Mouse (Mus musculus) right cerebral cortex, adult 2 months (tissue): Measurements from ENCODE around the gene Lrrc75a.

Source experiments
- DNase-seq, 2 experiments: peaks; one replicate each; pipeline ENCODE4 v3.0.0; 2021 to 2022; ENCODE audit warnings: low spot score in 2 of 2

The Lrrc75a gene

GRCm38 (mm10) chr11:62645337-62645675 lies 3.0 kb downstream of the Lrrc75a start:
- DNase-seq, result no peak

- no peak for DNase-seq
Measured at GRCm38 (mm10) chr11:62644602-62645336, 3.6 kb downstream of the Lrrc75a start.

- no peak for DNase-seq
Measured at GRCm38 (mm10) chr11:62643681-62644363, 4.5 kb downstream of the Lrrc75a start.

DNA sequence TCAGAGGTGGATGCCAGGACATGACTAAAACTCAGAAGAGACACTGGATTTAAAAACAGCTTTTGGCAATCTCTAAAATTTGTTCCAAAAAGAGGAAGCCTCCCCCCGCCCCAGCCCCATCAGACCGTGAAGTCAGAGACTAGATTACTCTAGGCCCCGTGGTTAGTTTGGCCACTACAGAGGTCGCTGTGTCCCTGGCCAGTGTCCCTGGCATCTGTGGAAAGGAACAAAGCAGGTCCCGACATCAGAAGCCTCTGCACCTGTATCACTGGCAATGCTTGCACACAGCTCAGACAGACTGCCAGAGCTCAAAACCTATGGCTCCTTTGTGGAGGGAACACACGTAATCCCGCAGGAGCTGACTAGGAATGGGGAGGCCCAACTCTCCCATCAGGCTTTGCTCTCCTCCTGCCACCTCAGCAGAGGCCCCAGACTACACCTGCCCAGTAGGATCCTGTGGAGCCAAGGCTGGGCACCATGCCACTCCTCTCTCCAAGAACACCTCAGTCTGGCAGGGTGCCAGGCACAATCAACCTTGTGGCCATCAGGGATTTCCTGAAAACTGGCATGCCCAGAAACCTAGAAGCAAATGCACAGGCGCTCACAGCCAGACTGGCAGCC lies 5.2 kb downstream of the Lrrc75a start:
- DNase-seq, result no peak

DNA sequence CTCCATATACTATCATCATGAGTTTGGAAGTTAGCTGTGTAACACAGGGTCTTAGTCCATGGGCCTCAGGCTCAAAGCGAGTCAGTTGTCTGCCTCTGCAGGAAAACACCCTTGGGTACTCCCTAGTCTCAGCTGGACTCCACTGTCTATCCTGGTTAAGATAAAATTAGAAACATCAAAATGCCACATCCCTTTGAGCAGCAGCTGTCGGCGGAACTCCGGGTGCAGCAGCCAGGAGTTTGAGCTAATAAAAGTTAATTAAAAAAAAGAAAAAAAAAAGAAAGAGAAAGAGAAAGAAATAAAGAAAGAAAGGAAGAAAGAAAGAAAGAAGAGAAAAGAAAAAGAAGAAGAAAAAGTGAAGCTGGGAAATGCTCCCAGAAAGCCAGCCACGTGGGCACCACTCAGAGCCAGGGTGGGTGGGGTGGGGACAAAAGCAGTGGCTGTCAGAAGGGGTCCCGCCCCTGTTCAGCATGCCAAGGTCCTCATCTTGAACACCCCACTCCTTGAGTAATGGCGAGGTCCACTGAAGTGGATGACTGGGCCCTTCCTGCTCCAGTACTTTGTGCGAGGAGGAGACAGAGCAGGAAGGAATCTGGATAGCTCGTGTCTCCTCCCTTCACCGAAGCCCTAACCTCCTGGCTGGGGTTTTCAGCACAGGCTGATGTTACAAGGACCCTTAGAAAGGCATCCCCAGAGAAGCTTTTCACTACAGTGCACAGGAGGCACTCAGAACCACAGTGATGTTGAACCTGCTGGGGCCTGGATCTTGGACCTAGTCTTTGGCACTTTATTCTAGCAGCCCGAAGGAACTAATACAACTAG lies 6.1 kb downstream of the Lrrc75a start:
- no peak for DNase-seq

GRCm38 (mm10) chr11:62640378-62640777 lies 7.9 kb downstream of the Lrrc75a start:
- no peak for DNase-seq

DNA sequence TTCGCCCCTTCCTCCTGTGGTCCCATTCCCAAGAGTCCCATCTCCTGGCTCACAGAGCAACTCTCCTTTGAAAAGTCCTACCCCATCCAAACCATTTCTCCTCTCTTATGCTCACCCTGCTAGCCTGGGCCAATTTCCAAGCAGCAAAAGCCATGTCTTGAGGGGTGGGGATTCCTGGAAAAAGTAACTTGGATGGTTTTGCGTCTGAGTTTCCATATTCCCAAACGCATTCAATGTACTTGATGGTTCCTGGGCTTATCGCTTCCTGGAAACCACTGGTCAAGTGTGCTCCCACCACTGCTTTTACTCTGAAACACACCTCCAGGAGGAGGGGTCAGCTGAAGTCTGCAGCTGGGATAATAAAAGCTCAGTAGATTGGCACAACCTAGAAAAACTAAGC lies 9.9 kb downstream of the Lrrc75a start:
- DNase-seq, result no peak

DNA sequence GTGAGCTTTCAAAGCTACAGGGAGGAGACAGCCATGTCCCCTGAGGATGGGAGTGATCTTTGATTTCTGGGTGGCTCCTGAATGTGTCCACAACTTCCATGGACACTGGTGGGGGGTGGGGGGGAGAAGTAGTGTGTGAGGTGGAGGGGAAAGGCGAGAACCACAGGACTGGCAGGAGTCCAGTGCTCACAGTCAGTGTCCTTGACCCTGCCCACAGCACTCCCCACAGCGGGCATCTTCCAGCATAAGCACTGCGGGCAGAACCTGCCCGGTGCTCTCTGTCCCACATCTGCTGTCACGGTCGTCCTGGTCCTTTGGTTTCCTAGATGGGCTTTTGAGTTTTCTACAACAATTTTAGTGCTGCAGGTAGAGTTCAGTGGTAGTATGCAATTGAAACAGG lies 10.5 kb downstream of the Lrrc75a start:
- DNase-seq, result no peak

DNA sequence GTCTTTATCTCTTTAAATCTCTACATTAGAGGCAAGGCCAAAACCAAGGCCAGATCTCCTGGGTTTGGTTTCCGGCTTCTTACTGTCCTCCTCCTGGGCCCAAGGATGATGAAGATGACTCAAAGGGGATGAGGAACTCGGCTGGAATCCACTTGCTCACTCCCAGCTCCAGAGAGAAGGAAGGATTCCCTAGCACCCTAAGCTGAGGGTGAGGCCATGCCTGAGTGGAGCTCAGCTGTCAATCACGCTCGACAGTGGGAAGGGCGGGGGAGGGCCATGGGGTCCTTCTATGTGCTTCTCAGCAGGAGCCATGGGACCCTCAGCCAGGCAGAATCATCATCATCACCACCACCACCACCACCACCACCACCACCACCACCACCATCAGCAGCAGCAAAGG lies 10.9 kb downstream of the Lrrc75a start:
- no peak for DNase-seq

- DNase-seq, result peak in 1 of 2 experiments; percentile 72
Measured at GRCm38 (mm10) chr11:62636840-62637221, 11.5 kb downstream of the Lrrc75a start.

DNA sequence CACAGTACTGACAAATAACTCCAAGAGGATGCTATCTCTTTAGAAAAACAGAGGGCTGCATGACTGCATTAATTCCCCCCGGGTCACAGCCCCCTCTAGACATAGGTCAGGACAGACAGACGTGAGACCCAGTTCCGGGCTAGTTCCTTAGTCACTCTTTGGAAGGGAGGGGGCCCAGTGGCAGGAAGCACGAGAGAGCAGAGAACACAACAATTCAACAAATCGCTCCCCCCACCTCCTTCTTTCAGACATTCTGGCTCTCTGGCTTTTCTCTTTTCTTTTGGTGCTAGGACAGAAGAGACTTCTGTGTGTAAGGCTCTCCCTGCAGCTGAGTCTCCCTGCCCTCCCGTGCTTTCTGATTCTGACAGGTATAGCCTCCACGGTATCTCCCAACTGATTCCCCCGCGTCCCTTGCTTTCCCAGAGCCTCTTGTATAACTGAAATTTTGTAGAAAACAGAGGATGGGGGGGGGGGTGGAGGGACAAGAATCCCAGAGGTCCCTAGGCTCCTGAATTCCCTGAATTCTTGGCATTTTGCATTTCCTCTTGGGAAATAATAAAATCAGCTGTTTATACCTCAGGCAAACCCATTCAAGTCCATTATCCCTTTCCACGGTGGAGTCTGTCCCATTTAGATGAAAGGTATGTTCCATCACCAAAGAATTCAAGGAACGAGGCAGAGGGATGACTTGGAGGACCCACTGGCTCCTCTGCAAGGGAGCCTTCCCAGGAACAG lies 12.1 kb downstream of the Lrrc75a start:
- DNase-seq, result no peak

DNA sequence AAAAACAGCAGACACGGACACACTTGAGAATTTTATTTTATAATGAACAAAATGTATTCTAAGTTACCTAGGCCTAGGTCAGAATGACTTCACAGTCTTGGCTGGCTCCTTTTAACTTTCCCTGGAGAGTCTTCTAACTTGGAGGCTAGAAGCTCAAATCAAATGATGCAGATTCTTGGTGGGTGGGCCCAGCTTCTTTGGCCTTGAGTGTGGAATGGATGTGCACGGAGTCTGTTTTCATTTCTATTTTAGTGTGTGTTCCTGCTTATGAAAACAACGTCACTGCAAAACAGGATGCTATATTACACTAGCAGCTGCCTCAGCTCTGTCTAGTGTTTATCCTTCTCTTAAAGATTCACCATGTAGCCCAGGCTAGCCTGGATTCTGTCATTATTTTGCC lies 12.9 kb downstream of the Lrrc75a start:
- DNase-seq, result no peak

DNA sequence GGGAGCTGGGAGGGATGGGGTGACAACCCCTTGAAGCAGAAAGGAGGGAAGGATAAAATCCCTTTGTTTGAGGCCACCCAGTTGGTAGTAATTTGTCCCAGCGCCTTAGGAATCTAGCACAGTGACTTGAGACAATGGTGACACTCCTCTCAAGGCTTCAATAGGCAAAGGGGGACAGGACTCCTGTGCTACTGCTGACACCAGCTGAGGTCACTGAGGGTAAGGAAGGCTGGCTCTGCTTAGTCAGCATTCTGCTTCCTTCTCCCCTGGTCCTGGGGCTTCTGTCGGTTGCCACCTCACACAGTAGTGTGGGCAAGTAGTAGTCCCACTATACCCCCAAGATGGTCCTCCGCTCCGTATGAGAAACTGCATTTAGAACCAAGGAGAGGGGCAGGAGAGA lies 17.2 kb downstream of the Lrrc75a start:
- DNase-seq, result no peak

- no peak for DNase-seq
Measured at GRCm38 (mm10) chr11:62630225-62630821, 18.0 kb downstream of the Lrrc75a start.

DNA sequence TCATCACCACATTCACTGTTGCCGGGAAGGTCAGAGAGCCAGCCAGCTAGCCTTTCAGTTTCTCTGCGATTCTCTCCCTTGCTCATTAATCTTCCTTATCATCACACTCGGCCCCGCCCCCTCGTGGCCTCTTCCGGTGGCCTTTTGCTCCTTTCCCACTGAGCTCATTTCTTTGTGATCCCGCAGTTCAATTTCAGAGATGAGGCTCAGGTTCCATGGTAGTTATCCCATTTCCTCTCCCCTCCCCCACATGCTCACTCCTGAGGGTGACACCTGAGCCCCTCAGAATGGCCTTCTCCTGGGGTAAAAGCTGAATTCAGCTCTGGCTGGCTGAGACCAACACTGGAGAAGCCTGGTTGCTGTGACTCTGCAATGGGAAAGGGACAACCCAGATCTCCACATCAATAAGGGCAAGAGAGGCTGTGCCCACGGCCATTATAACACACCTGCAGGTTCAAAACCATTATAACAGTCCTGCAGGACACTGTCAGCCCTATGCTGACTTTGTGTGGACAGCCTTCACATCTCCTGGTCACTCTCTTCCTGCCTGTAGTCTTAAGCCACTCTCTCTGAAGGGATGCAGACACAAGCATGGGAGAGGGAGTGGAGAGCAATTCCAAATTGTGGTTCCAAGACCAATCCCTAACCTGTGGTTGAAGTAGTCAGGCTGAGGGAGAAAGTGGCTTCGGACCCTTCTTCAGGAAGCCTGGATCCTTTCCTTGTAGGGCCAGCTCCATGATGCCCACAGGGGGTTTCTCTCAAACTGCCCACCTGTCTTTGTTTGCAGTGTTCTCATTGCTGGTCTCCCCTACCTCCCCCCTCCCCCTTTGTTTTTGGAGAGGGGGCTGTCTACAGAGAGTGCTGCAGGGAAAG lies 18.7 kb downstream of the Lrrc75a start:
- DNase-seq, result no peak

DNA sequence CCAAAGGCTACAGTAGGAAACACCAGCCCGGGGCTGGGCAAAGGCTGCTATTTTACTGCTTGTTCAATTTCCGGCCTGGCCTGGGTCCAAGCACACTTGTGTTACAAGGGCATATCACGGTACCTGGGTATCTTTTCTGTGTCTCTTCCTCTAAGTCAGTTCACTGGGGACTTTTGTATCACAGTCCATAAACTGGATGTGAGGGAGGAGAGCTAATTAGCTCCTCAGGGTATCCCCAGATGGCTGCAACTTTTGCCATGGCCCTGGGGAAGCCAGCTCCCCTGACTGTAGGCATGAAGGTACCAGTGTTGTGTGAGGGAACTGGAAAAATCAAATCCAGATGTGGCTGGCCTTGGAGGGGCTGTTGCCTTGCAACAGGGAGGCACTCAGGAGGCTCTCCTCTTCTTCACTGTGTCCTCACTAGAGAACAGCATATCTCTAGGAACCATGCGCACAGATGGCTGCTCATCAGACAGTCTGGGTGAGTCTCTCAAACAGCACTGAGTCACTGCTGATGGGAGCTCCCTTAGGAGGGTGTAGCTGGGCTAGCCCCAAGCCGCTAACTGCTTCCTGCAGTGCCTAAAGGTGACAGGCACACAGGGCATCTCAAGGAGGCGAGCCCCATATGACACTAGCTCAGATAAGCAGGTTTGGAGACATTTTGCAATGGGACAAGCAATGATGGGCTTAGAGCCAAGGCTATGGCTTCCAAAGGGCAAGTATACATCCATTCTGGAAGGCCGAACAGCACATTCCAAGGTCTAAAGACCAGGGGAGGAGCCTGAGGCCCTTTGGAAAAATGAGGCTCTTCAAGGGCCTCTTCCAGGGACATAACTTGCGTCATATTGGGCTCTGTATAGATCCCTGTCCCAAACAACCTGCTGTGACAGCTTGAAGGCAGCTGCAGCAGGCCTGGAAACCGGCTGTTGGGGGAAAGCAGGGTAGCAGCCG lies 23.7 kb downstream of the Lrrc75a start:
- DNase-seq, result peak in 1 of 2 experiments; percentile 64

- DNase-seq, result no peak
Measured at GRCm38 (mm10) chr11:62622850-62623249, 25.5 kb downstream of the Lrrc75a start.

GRCm38 (mm10) chr11:62621586-62622283 lies 26.6 kb downstream of the Lrrc75a start:
- DNase-seq, result no peak
